Mouse (Mus musculus) C2C12 (cell line): ENCODE results near the gene Mylip. TPM values are rescaled to one million over a fixed set of nuclear protein-coding genes. Genes with fewer than 3 reads are reported as not detected.

Experiments used
- H3K27me3 ChIP-seq: one replicate; pipeline ENCODE4 v1.6.1; 2011; ENCODE audit not compliant: control insufficient read depth, insufficient read depth, insufficient read length
- H3K36me3 ChIP-seq: one replicate; pipeline ENCODE4 v1.6.1; 2011; ENCODE audit not compliant: control insufficient read depth, insufficient read depth
- H3K4me3 ChIP-seq: one replicate; pipeline ENCODE4 v1.5.1; 2011; ENCODE audit warnings: mild to moderate bottlenecking, control low read depth; ENCODE audit not compliant: poor library complexity, insufficient read depth, severe bottlenecking
- H3K79me2 ChIP-seq: one replicate; pipeline ENCODE4 v1.6.1; 2011; ENCODE audit not compliant: control insufficient read depth, insufficient read depth
- H3K79me3 ChIP-seq: one replicate; pipeline ENCODE4 v1.6.1; 2011; ENCODE audit warnings: low read depth, control low read depth
- H3ac ChIP-seq: one replicate; pipeline ENCODE3; 2011; ENCODE audit warnings: low read depth; ENCODE audit not compliant: control insufficient read depth, insufficient read length
- CEBPB ChIP-seq: IDR thresholded peaks from one replicate; pipeline ENCODE4 v1.6.1; 2011; ENCODE audit warnings: low read depth, mild to moderate bottlenecking, control low read depth, moderate library complexity
- CTCF ChIP-seq: IDR thresholded peaks from one replicate; pipeline ENCODE4 v1.5.1; 2011; ENCODE audit not compliant: control insufficient read depth, insufficient read depth, insufficient read length
- FOSL1 ChIP-seq: IDR thresholded peaks from one replicate; pipeline ENCODE4 v1.8.0; 2011; ENCODE audit warnings: mild to moderate bottlenecking, low read length; ENCODE audit not compliant: poor library complexity, insufficient read depth, severe bottlenecking
- MAX ChIP-seq: IDR thresholded peaks from one replicate; pipeline ENCODE4 v1.6.1; 2011; ENCODE audit warnings: mild to moderate bottlenecking, control low read depth
- MYOD1 ChIP-seq: IDR thresholded peaks from one replicate; pipeline ENCODE4 v1.6.1; 2011; ENCODE audit warnings: low read depth; ENCODE audit not compliant: control insufficient read depth, insufficient read length
- MYOG ChIP-seq: IDR thresholded peaks from one replicate; pipeline ENCODE4 v1.6.1; 2011; ENCODE audit not compliant: control insufficient read depth, insufficient read length; ENCODE audit errors: extremely low read depth
- USF1 ChIP-seq: IDR thresholded peaks from one replicate; pipeline ENCODE4 v1.6.1; 2011; ENCODE audit warnings: low read depth, mild to moderate bottlenecking, control low read depth, moderate library complexity
- polyA plus RNA-seq: library from polyadenylated mRNA; unstranded; fragments of >200 nt; fragmentation: generic; extraction: Trizol; gene quantifications from one replicate; pipeline ENCODE4 v1.2.1, GENCODE M21; 2012; ENCODE audit warnings: missing spikeins

Mylip gene
- polyA plus RNA-seq, 1 experiment: 4.8 TPM

GRCm38 (mm10) chr13:45442451-45442850 lies 52.9 kb downstream of the Mylip start:
- H3K4me3 ChIP-seq: no peak overlapping the region
- H3K79me2 ChIP-seq: no peaks in the 10 kb centered on the region
- TF ChIP-seq CEBPB (peak; percentile 53), FOSL1 (no peak)
- no peaks in the 10 kb centered on the region for H3K36me3 ChIP-seq
- H3K79me3 ChIP-seq: no peaks in the 10 kb centered on the region
- H3ac ChIP-seq: no peak overlapping the region
- H3K27me3 ChIP-seq: no peaks in the 10 kb centered on the region

- no peak overlapping the region for H3ac ChIP-seq
- H3K79me2 ChIP-seq: no peaks in the 10 kb centered on the region
- no peaks in the 10 kb centered on the region for H3K27me3 ChIP-seq
- H3K4me3 ChIP-seq: no peak overlapping the region
- TF ChIP-seq MYOG: no peak
- no peak for TF ChIP-seq MYOD1
- TF ChIP-seq MAX: no peak
- TF ChIP-seq USF1: no peak
- TF ChIP-seq CEBPB: no peak
- no peak for TF ChIP-seq FOSL1
- no peak for TF ChIP-seq CTCF
- no peaks in the 10 kb centered on the region for H3K36me3 ChIP-seq
- H3K79me3 ChIP-seq: no peaks in the 10 kb centered on the region
Measured at GRCm38 (mm10) chr13:45442918-45443535, 53.5 kb downstream of the Mylip start.

- no peaks in the 10 kb centered on the region for H3K27me3 ChIP-seq
- no peaks in the 10 kb centered on the region for H3K79me2 ChIP-seq
- H3ac ChIP-seq: no peak overlapping the region
- no peak overlapping the region for H3K4me3 ChIP-seq
- no peaks in the 10 kb centered on the region for H3K36me3 ChIP-seq
- no peaks in the 10 kb centered on the region for H3K79me3 ChIP-seq
- TF ChIP-seq USF1: no peak
- no peak for TF ChIP-seq FOSL1
- TF ChIP-seq MYOD1: no peak
- TF ChIP-seq CTCF: no peak
- TF ChIP-seq MYOG: no peak
- TF ChIP-seq CEBPB: no peak
- no peak for TF ChIP-seq MAX
Measured at GRCm38 (mm10) chr13:45444220-45444619, 54.7 kb downstream of the Mylip start.

DNA sequence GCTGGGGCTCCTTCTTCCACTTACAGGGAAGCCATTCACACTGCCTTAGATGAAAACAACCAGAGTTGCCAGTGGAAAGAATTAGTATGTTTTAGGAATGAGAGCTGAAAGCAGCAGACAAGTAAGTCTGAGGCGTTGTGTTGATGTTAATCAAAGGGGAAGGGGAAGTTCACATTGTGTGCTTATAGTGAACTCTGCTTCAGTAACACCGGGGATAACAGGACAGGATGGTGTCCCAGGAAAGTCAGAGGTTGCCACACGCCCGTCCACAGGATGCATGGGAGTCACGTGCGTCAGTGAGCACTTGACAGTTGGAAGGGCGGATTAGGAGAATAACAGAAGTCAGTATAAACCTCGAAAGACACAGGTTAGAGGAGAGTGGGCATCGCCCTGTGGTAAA lies 55.1 kb downstream of the Mylip start:
- TF ChIP-seq MYOG (no peak), CEBPB (no peak), CTCF (no peak)
- H3K36me3 ChIP-seq: no peaks in the 10 kb centered on the region
- no peaks in the 10 kb centered on the region for H3K79me3 ChIP-seq
- no peaks in the 10 kb centered on the region for H3K27me3 ChIP-seq
- no peak overlapping the region for H3ac ChIP-seq
- no peak overlapping the region for H3K4me3 ChIP-seq
- no peaks in the 10 kb centered on the region for H3K79me2 ChIP-seq

GRCm38 (mm10) chr13:45446636-45447035 lies 57.1 kb downstream of the Mylip start:
- Histone ChIP-seq H3K79me3 (no peaks in the 10 kb centered on the region), H3K4me3 (no peak overlapping the region), H3K36me3 (no peaks in the 10 kb centered on the region), H3K79me2 (no peaks in the 10 kb centered on the region), H3ac (no peak overlapping the region), H3K27me3 (no peaks in the 10 kb centered on the region)
- TF ChIP-seq MYOD1: peak; percentile 64
- no peak for TF ChIP-seq FOSL1

- no peak overlapping the region for H3ac ChIP-seq
- no peaks in the 10 kb centered on the region for H3K27me3 ChIP-seq
Measured at GRCm38 (mm10) chr13:45452437-45452836, 62.9 kb downstream of the Mylip start.

DNA sequence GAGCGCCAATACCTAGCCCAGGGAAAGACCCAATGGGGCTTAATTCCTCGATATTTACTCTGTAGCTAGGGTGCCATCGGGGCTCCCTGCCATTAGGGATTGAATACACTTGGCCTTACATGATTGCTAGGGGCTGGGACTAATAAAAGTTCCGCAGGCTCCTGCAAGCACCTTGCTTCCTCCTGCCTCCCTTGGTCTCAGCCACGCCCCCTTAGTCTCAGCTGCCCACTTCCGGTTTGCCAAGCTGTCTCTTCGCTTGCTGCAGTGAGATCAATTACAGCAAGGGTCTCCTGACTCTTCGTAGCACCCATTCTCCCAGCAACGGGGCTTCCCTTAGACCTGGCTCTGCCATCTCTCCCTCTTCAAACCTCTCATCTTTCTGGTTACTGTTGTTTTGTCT lies 63.5 kb downstream of the Mylip start:
- TF ChIP-seq MYOD1: no peak
- TF ChIP-seq FOSL1: no peak
- TF ChIP-seq MYOG: no peak
- no peak for TF ChIP-seq CEBPB
- TF ChIP-seq MAX: no peak
- no peak for TF ChIP-seq CTCF
- TF ChIP-seq USF1: no peak
- H3K79me2 ChIP-seq: no peaks in the 10 kb centered on the region

More at GRCm38 (mm10) chr13:45452437-45452836, 62.9 kb downstream of the Mylip start:
- Histone ChIP-seq H3K79me2 (no peaks in the 10 kb centered on the region), H3K36me3 (no peaks in the 10 kb centered on the region), H3K79me3 (no peaks in the 10 kb centered on the region), H3K4me3 (no peak overlapping the region)
- no peak for TF ChIP-seq CTCF
- TF ChIP-seq USF1: no peak
- TF ChIP-seq MAX: no peak

More for the DNA sequence above, 63.5 kb downstream of the Mylip start:
- Histone ChIP-seq H3K79me3 (no peaks in the 10 kb centered on the region), H3K27me3 (no peaks in the 10 kb centered on the region), H3ac (no peak overlapping the region), H3K36me3 (no peaks in the 10 kb centered on the region), H3K4me3 (no peak overlapping the region)
